Mouse (Mus musculus) gastrocnemius, postnatal 25 days (tissue): ENCODE data around the gene P4hb. TPM values are rescaled to one million over a fixed set of nuclear protein-coding genes. Genes with fewer than 3 reads are reported as not detected.

Experiments used
- total RNA-seq, 2 experiments: library from RNA; stranded (reverse); gene quantifications; 1 replicate in 1 of 2; 2 replicates in 1 of 2; pipeline ENCODE4 v1.2.3; 2021

Gene P4hb
- total RNA-seq, 2 experiments from 2014 or later: 192 to 198 TPM

Other genes starting within 250 kb of the P4hb start
- gene Actg1, start 224.7 kb downstream of the P4hb start, total RNA-seq: 100 to 1,000 TPM; 236 to 249 TPM
- under 1 TPM; 0.29 to 0.31 TPM for gene Fscn2, start 211.7 kb downstream of the P4hb start, total RNA-seq
- gene Faap100, start 194.5 kb downstream of the P4hb start, total RNA-seq: 10 to 100 TPM; 14.0 to 16.5 TPM
- gene Nploc4, start 135.5 kb downstream of the P4hb start, total RNA-seq: 10 to 100 TPM; 67.9 to 72.7 TPM
- 1 to 10 TPM in 1 of 2 experiments, under 1 TPM in 1; 0.54 to 1.1 TPM for gene Tspan10, start 130.6 kb downstream of the P4hb start, total RNA-seq
- under 1 TPM in 1 of 2 experiments, not detected in 1; 0.83 TPM for gene Pde6g, start 119.8 kb downstream of the P4hb start, total RNA-seq
- 10 to 100 TPM; 23.3 to 25.0 TPM for gene Oxld1, start 115.2 kb downstream of the P4hb start, total RNA-seq
- gene Ccdc137, start 115.1 kb downstream of the P4hb start, total RNA-seq: 1 to 10 TPM; 5.8 to 7.6 TPM
- 1 to 10 TPM; 5.2 to 9.1 TPM for gene Arl16, start 105.6 kb downstream of the P4hb start, total RNA-seq
- gene Mrpl12, start 88.6 kb downstream of the P4hb start, total RNA-seq: 100 to 1,000 TPM; 156 to 166 TPM
- 1 to 10 TPM; 3.2 to 8.7 TPM for gene Slc25a10, start 81.4 kb downstream of the P4hb start, total RNA-seq
- under 1 TPM in 1 of 2 experiments, not detected in 1; 0.31 TPM for gene Gcgr, start 42.6 kb downstream of the P4hb start, total RNA-seq
- gene Mcrip1, start 23.5 kb downstream of the P4hb start, total RNA-seq: 10 to 100 TPM; 21.4 to 23.7 TPM
- 100 to 1,000 TPM in 1 of 2 experiments, 10 to 100 TPM in 1; 92.3 to 377 TPM for gene Ppp1r27, start 22.1 kb downstream of the P4hb start, total RNA-seq
- gene Arhgdia, start 8.4 kb upstream of the P4hb start, total RNA-seq: 10 to 100 TPM; 80.1 to 95.2 TPM
- 10 to 100 TPM; 39.1 to 40.5 TPM for gene Alyref, start 25.1 kb upstream of the P4hb start, total RNA-seq
- 10 to 100 TPM; 50.7 to 51.6 TPM for gene Anapc11, start 25.2 kb upstream of the P4hb start, total RNA-seq
- gene Npb, start 35.2 kb upstream of the P4hb start, total RNA-seq: not detected
- gene Pcyt2, start 44.7 kb upstream of the P4hb start, total RNA-seq: 10 to 100 TPM; 30.7 to 34.7 TPM
- 1 to 10 TPM; 4.3 to 7.2 TPM for gene Sirt7, start 52.0 kb upstream of the P4hb start, total RNA-seq
- 10 to 100 TPM; 41.8 to 47.1 TPM for gene Mafg, start 60.3 kb upstream of the P4hb start, total RNA-seq
- 1 to 10 TPM; 6.7 to 6.8 TPM for gene Pycr1, start 70.5 kb upstream of the P4hb start, total RNA-seq
- gene Myadml2, start 74.9 kb upstream of the P4hb start, total RNA-seq: 100 to 1,000 TPM; 121 to 134 TPM
- under 1 TPM in 1 of 2 experiments, not detected in 1; 0.18 TPM for gene Notum, start 87.9 kb upstream of the P4hb start, total RNA-seq
- 10 to 100 TPM; 25.8 to 28.8 TPM for gene Aspscr1, start 99.7 kb upstream of the P4hb start, total RNA-seq
- gene Cenpx, start 140.5 kb upstream of the P4hb start, total RNA-seq: 10 to 100 TPM; 25.4 to 32.7 TPM
- gene Lrrc45, start 140.7 kb upstream of the P4hb start, total RNA-seq: 1 to 10 TPM; 4.0 to 4.3 TPM
- gene Rac3, start 148.2 kb upstream of the P4hb start, total RNA-seq: 1 to 10 TPM; 1.2 TPM
- 1 to 10 TPM; 5.8 to 6.0 TPM for gene Dcxr, start 154.0 kb upstream of the P4hb start, total RNA-seq
- 10 to 100 TPM in 1 of 2 experiments, 1 to 10 TPM in 1; 9.6 to 16.9 TPM for gene Cbr2, start 158.9 kb upstream of the P4hb start, total RNA-seq
- 10 to 100 TPM; 17.1 to 19.8 TPM for gene Hmga1b, start 189.5 kb upstream of the P4hb start, total RNA-seq
- 10 to 100 TPM in 1 of 2 experiments, 1 to 10 TPM in 1; 9.6 to 11.0 TPM for gene Rfng, start 211.0 kb upstream of the P4hb start, total RNA-seq
- gene Gps1, start 211.0 kb upstream of the P4hb start, total RNA-seq: 10 to 100 TPM; 50.3 to 53.0 TPM
- gene Dus1l, start 223.2 kb upstream of the P4hb start, total RNA-seq: 10 to 100 TPM; 32.6 to 36.2 TPM